Mouse (Mus musculus) small intestine, adult 2 months (tissue): ENCODE measurements around the gene Mrpl9.
A peak's percentile ranks its signal among the peaks of the same experiment; 100 is the strongest.

ENCODE experiments used
- CTCF ChIP-seq: fragments of 200-500 bp; IDR thresholded peaks from 2 replicates; pipeline ENCODE4 v1.5.1; 2012; ENCODE audit warnings: low read depth, mild to moderate bottlenecking, control low read depth, inconsistent platforms, low read length, moderate library complexity, mixed read lengths; ENCODE audit not compliant: insufficient replicate concordance, insufficient read length; ENCODE audit errors: extremely low read depth
- POLR2A ChIP-seq: fragments of 200-500 bp; IDR thresholded peaks from 2 replicates; pipeline ENCODE4 v1.6.1; 2012; ENCODE audit warnings: low read depth, mild to moderate bottlenecking, control low read depth, inconsistent platforms, low read length, moderate library complexity

DNA sequence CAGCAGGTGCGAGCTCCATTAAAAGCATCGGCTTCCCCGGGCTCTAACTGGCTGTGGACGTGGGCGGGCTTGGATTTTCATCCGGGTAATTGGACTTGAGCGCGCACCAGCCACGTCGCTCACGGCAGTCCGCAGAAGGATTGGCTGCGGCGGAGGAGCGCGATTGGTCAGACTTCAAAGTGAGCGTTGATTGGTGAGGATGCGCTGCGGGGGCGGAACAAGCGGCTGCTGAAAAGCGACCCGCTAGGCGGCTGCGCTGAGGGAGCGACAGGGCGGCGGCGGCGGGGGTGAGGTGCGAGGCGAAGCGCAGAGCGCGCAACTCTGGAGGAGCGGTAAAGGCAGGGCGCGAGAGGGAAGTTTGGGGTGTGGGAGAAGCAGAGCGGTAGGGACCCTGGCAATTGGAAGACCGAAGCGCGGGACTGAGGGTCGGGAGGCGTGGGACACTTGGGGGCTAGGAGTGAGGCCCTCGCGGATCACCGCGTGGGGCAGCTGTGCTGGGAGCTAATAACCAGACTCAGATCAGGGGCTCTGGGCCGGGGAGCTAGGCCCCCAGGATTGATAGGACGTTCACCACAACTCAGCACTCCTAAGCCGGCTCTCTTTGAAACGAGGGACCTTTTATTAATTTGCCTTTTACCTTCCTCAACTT is 30.0 kb upstream of the Mrpl9 start, which contains the start of gene Tdrkh:
- TF ChIP-seq POLR2A (no peak), CTCF (0 out of 2 replicates have a peak, but pooled peaks have one; percentile 11)
